Mouse (Mus musculus): Measurements from ENCODE around the gene Pold4. TPM values are rescaled to one million over a fixed set of nuclear protein-coding genes. Genes with fewer than 3 reads are reported as not detected.

Gene Pold4
- polyA plus RNA-seq, 1 experiment from 2014 or later = 12.6 TPM

Small RNAs within 50 kb of the gene (microRNA-seq; reads per million reads assigned to microRNA genes)
- not detected for gene Gm26115
- not detected for gene Mir6985

Other genes starting within 250 kb of the Pold4 start
- gene Acy3, start 245.3 kb upstream of the Pold4 start, polyA plus RNA-seq (2014; fragmentation: Nextera tagmentation; extraction: Ambion mirVana) = 3.3 and 4.3 TPM in 2 replicates
- 0.08 TPM in 1 of 2 replicates, not detected in the other for gene Tbx10, start 239.1 kb upstream of the Pold4 start, polyA plus RNA-seq (2014; fragmentation: Nextera tagmentation; extraction: Ambion mirVana)
- gene Nudt8, start 231.3 kb upstream of the Pold4 start, polyA plus RNA-seq (2014; fragmentation: Nextera tagmentation; extraction: Ambion mirVana) = 29.7 and 32.6 TPM in 2 replicates
- gene Gm49405, start 231.3 kb upstream of the Pold4 start, polyA plus RNA-seq (2014; fragmentation: Nextera tagmentation; extraction: Ambion mirVana) = 2.5 TPM in 2 replicates
- gene Doc2g, start 228.6 kb upstream of the Pold4 start, polyA plus RNA-seq (2014; fragmentation: Nextera tagmentation; extraction: Ambion mirVana) = 4.1 TPM in 2 replicates
- 198 and 208 TPM in 2 replicates for gene Ndufv1, start 219.1 kb upstream of the Pold4 start, polyA plus RNA-seq (2014; fragmentation: Nextera tagmentation; extraction: Ambion mirVana)
- gene Gstp1, start 193.9 kb upstream of the Pold4 start, polyA plus RNA-seq (2014; fragmentation: Nextera tagmentation; extraction: Ambion mirVana) = 437 and 462 TPM in 2 replicates
- gene Gstp2, start 185.9 kb upstream of the Pold4 start, polyA plus RNA-seq (2014; fragmentation: Nextera tagmentation; extraction: Ambion mirVana) = 1.1 TPM in 2 replicates
- 0.23 TPM in 1 of 2 replicates, not detected in the other for gene Gstp3, start 172.3 kb upstream of the Pold4 start, polyA plus RNA-seq (2014; fragmentation: Nextera tagmentation; extraction: Ambion mirVana)
- gene Cabp2, start 150.3 kb upstream of the Pold4 start, polyA plus RNA-seq (2014; fragmentation: Nextera tagmentation; extraction: Ambion mirVana) = not detected in 2 replicates
- gene Cdk2ap2, start 134.7 kb upstream of the Pold4 start, polyA plus RNA-seq (2014; fragmentation: Nextera tagmentation; extraction: Ambion mirVana) = 77.5 and 81.6 TPM in 2 replicates
- gene Pitpnm1, start 131.9 kb upstream of the Pold4 start, polyA plus RNA-seq (2014; fragmentation: Nextera tagmentation; extraction: Ambion mirVana) = 4.8 and 5.8 TPM in 2 replicates
- gene Aip, start 106.0 kb upstream of the Pold4 start, polyA plus RNA-seq (2014; fragmentation: Nextera tagmentation; extraction: Ambion mirVana) = 91.2 and 93.7 TPM in 2 replicates
- not detected in 2 replicates for gene Gpr152, start 92.1 kb upstream of the Pold4 start, polyA plus RNA-seq (2014; fragmentation: Nextera tagmentation; extraction: Ambion mirVana)
- not detected in 2 replicates for gene Cabp4, start 87.9 kb upstream of the Pold4 start, polyA plus RNA-seq (2014; fragmentation: Nextera tagmentation; extraction: Ambion mirVana)
- 116 and 124 TPM in 2 replicates for gene Coro1b, start 83.3 kb upstream of the Pold4 start, polyA plus RNA-seq (2014; fragmentation: Nextera tagmentation; extraction: Ambion mirVana)
- 1.1 and 1.5 TPM in 2 replicates for gene Ptprcap, start 78.3 kb upstream of the Pold4 start, polyA plus RNA-seq (2014; fragmentation: Nextera tagmentation; extraction: Ambion mirVana)
- gene Rps6kb2, start 68.5 kb upstream of the Pold4 start, polyA plus RNA-seq (2014; fragmentation: Nextera tagmentation; extraction: Ambion mirVana) = 44.7 and 48.9 TPM in 2 replicates
- gene Carns1, start 56.4 kb upstream of the Pold4 start, polyA plus RNA-seq (2014; fragmentation: Nextera tagmentation; extraction: Ambion mirVana) = 2.1 TPM in 2 replicates
- gene Tbc1d10c, start 40.6 kb upstream of the Pold4 start, polyA plus RNA-seq (2014; fragmentation: Nextera tagmentation; extraction: Ambion mirVana) = 0.89 and 1.2 TPM in 2 replicates
- gene Ppp1ca, start 39.8 kb upstream of the Pold4 start, polyA plus RNA-seq (2014; fragmentation: Nextera tagmentation; extraction: Ambion mirVana) = 952 and 995 TPM in 2 replicates
- gene Rad9a, start 30.2 kb upstream of the Pold4 start, polyA plus RNA-seq (2014; fragmentation: Nextera tagmentation; extraction: Ambion mirVana) = 52.5 and 54.9 TPM in 2 replicates
- gene Clcf1, start 17.7 kb upstream of the Pold4 start, polyA plus RNA-seq (2014; fragmentation: Nextera tagmentation; extraction: Ambion mirVana) = 5.0 and 7.4 TPM in 2 replicates
- not detected in 2 replicates for gene AC109138.7, start 17.5 kb upstream of the Pold4 start, polyA plus RNA-seq (2014; fragmentation: Nextera tagmentation; extraction: Ambion mirVana)
- 4.2 and 4.4 TPM in 2 replicates for gene Ssh3, start 37.3 kb downstream of the Pold4 start, polyA plus RNA-seq (2014; fragmentation: Nextera tagmentation; extraction: Ambion mirVana)
- 5.6 and 7.5 TPM in 2 replicates for gene Ankrd13d, start 51.2 kb downstream of the Pold4 start, polyA plus RNA-seq (2014; fragmentation: Nextera tagmentation; extraction: Ambion mirVana)
- gene Grk2, start 74.3 kb downstream of the Pold4 start, polyA plus RNA-seq (2014; fragmentation: Nextera tagmentation; extraction: Ambion mirVana) = 15.4 and 16.6 TPM in 2 replicates
- 61.0 and 69.3 TPM in 2 replicates for gene Kdm2a, start 166.4 kb downstream of the Pold4 start, polyA plus RNA-seq (2014; fragmentation: Nextera tagmentation; extraction: Ambion mirVana)
- gene Rhod, start 207.5 kb downstream of the Pold4 start, polyA plus RNA-seq (2014; fragmentation: Nextera tagmentation; extraction: Ambion mirVana) = 37.3 and 39.0 TPM in 2 replicates
- gene Syt12, start 245.5 kb downstream of the Pold4 start, polyA plus RNA-seq (2014; fragmentation: Nextera tagmentation; extraction: Ambion mirVana) = 0.09 and 0.49 TPM in 2 replicates

All from limb, embryonic 11.5 days (tissue).